26 mouse cellular contexts compared by ENCODE assay signal in genomic region chr10:85146282-85146681, GRCm38 (mm10). TPM values are rescaled to one million over a fixed set of nuclear protein-coding genes. Genes with fewer than 3 reads are reported as not detected.
A peak's percentile ranks its signal among the peaks of the same experiment; 100 is the strongest.
DNase-seq lines count a peak whose midpoint lies in the region; ATAC-seq lines count a peak whose summit lies in the region.
"Had no signal": no experiment of that assay in that cellular context is flagged by ENCODE, and none has a peak within 500 bp of the region (broad histone marks: within the 10 kb centered on the region; RNA-seq: fewer than 3 reads in every experiment).

No protein-coding gene starts in this region.

- H3K27me3 ChIP-seq in forebrain, embryonic 15.5 days, result no peaks in the 10 kb centered on the region
- H3K27me3 ChIP-seq: CH12.LX; embryonic facial prominence, embryonic 15.5 days; hindbrain, embryonic 12.5 days; Patski had no signal

- H3K36me3 ChIP-seq in forebrain, embryonic 15.5 days, result peaks cover 25% of the 10 kb centered on the region

- H3K4me1 ChIP-seq in forebrain, embryonic 15.5 days, result no peaks in the 10 kb centered on the region
- H3K4me1 ChIP-seq: embryonic facial prominence, embryonic 15.5 days; forebrain, embryonic 10.5 days; heart, embryonic 10.5 days; hindbrain, embryonic 12.5 days had no signal

- H3K27ac ChIP-seq in forebrain, embryonic 15.5 days (replicated peaks), result no peak overlapping the region
- H3K27ac ChIP-seq: embryonic facial prominence, embryonic 15.5 days; forebrain, embryonic 10.5 days; gastrocnemius, adult 2 months; heart, embryonic 10.5 days; hindbrain, embryonic 12.5 days had no signal

- no peak overlapping the region for H3K4me2 ChIP-seq in forebrain, embryonic 15.5 days (replicated peaks)
- H3K4me2 ChIP-seq: embryonic facial prominence, embryonic 15.5 days; hindbrain, embryonic 12.5 days had no signal

- peak; percentile 57 for DNase-seq in cerebellum, adult 11-12 months
- no peak for DNase-seq in cerebellum, postnatal 14 days
- peak; percentile 28 for DNase-seq in R1 (ENCODE audit: low read depth, low spot score)
- peak; percentile 52 for DNase-seq in cerebellum, adult 9-10 months
- no peak for DNase-seq in frontal cortex, postnatal 14 days (ENCODE audit: low spot score in 2 of 2)
- DNase-seq in gastrocnemius, adult 18-20 months (ENCODE audit: low spot score), result no peak
- DNase-seq: adrenal gland, adult 2 months; adrenal gland, postnatal 25 days; embryo, embryonic 11 days; gastrocnemius, adult 2 months; gastrocnemius, postnatal 25 days; heart, postnatal 10 days; heart, postnatal 4 days; kidney, adult 8-10 months had no signal

- WGBS in forebrain, embryonic 15.5 days, result 92% methylated on average over 14 of the region's 14 CpGs

- H3K9ac ChIP-seq in forebrain, embryonic 15.5 days (replicated peaks), result no peak overlapping the region
- H3K9ac ChIP-seq: embryonic facial prominence, embryonic 15.5 days; hindbrain, embryonic 12.5 days had no signal

- H3K4me3 ChIP-seq in forebrain, embryonic 15.5 days, result no peak overlapping the region
- H3K4me3 ChIP-seq: embryonic facial prominence, embryonic 15.5 days; erythroblast, embryonic 14.5 days; forebrain, embryonic 10.5 days; gastrocnemius, adult 2 months; heart, embryonic 10.5 days; hindbrain, embryonic 12.5 days had no signal

- no peaks in the 10 kb centered on the region for H3K9me3 ChIP-seq in forebrain, embryonic 15.5 days
- H3K9me3 ChIP-seq: embryonic facial prominence, embryonic 15.5 days; forebrain, embryonic 10.5 days; heart, embryonic 10.5 days; hindbrain, embryonic 12.5 days had no signal

- no peak for ATAC-seq in forebrain, embryonic 15.5 days (replicated peaks)
- ATAC-seq: forebrain, embryonic 16.5 days; hindbrain, embryonic 16.5 days; inflammation-experienced regulatory T-cells, adult 6 months; intestine, postnatal 0 days; Patski had no signal

RNA-seq across cellular contexts. Expression of gene Mterf2, which starts 18.5 kb away (rescaled TPM):
- 10 to 100 TPM; 11.4 to 15.0 TPM for total RNA-seq in gastrocnemius, adult 18-20 months (2021)
- 24.2 and 26.0 TPM in 2 replicates for polyA plus RNA-seq in forebrain, embryonic 15.5 days (2015; fragmentation: Nextera tagmentation; extraction: Ambion mirVana)
- polyA plus RNA-seq: erythroblast, embryonic 14.5 days had no signal

RNA-seq across cellular contexts. Expression of gene Cry1, which starts 38.6 kb away (rescaled TPM):
- 10 to 100 TPM; 10.8 to 16.1 TPM for total RNA-seq in gastrocnemius, adult 18-20 months (2021)
- 30.7 and 35.3 TPM in 2 replicates for polyA plus RNA-seq in forebrain, embryonic 15.5 days (2015; fragmentation: Nextera tagmentation; extraction: Ambion mirVana)

RNA-seq across cellular contexts. Expression of gene Tmem263, which starts 43.9 kb away (rescaled TPM):
- 10 to 100 TPM in 1 of 2 experiments, 1 to 10 TPM in 1; 8.7 to 11.8 TPM for total RNA-seq in gastrocnemius, adult 18-20 months (2021)
- polyA plus RNA-seq in forebrain, embryonic 15.5 days (2015; fragmentation: Nextera tagmentation; extraction: Ambion mirVana), result 57.7 and 62.5 TPM in 2 replicates

RNA-seq across cellular contexts. Expression of gene Fhl4, which starts 44.0 kb away (rescaled TPM):
- total RNA-seq in gastrocnemius, adult 18-20 months (2021), result under 1 TPM; 0.16 to 0.24 TPM
- polyA plus RNA-seq in forebrain, embryonic 15.5 days (2015; fragmentation: Nextera tagmentation; extraction: Ambion mirVana), result 2.2 and 2.4 TPM in 2 replicates
- polyA plus RNA-seq: erythroblast, embryonic 14.5 days had no signal

Comparison
In these comparisons a context has a peak if more than half of its experiments do, and no peak if none do; other contexts are left out.
1. DNase-seq: peak in cerebellum, adult 11-12 months (single experiment), R1 (single experiment) and cerebellum, adult 9-10 months (single experiment); none in cerebellum, postnatal 14 days (0 of 2), frontal cortex, postnatal 14 days (0 of 2) and gastrocnemius, adult 18-20 months (single experiment).